Mouse (Mus musculus) CH12.LX (cell line): ENCODE data around the gene Wee2. TPM values are rescaled to one million over a fixed set of nuclear protein-coding genes. Genes with fewer than 3 reads are reported as not detected.

Source experiments
- polyA plus RNA-seq: library from polyadenylated mRNA; unstranded; fragments of >175 nt; gene quantifications from 2 replicates; pipeline ENCODE4 v1.2.1, GENCODE M21; 2012; ENCODE audit warnings: low read depth; ENCODE audit not compliant: insufficient read length
- total RNA-seq, 2 experiments: library from RNA; depleted of rRNA; stranded (reverse); fragments of 300-350 nt in 1 of 2; fragments of >200 nt in 1 of 2; gene quantifications; 2 replicates each; pipeline ENCODE4 v1.2.3; 2012 to 2014

The Wee2 gene
- total and polyA plus RNA-seq, 3 experiments = not detected

Other genes with a start within 250 kb of the Wee2 start
- gene Agk, start 113.9 kb upstream of the Wee2 start, total RNA-seq (2012; rRNA removed) = 24.8 and 26.9 TPM in 2 replicates
- gene Agk, start 113.9 kb upstream of the Wee2 start, total RNA-seq (2014; rRNA removed) = 41.5 and 42.5 TPM in 2 replicates
- gene Agk, start 113.9 kb upstream of the Wee2 start, polyA plus RNA-seq = 22.1 and 26.1 TPM in 2 replicates
- gene E330009J07Rik, start 3.0 kb upstream of the Wee2 start, total RNA-seq (2012; rRNA removed) = 10.9 and 13.1 TPM in 2 replicates
- gene E330009J07Rik, start 3.0 kb upstream of the Wee2 start, total RNA-seq (2014; rRNA removed) = 21.6 and 22.0 TPM in 2 replicates
- gene E330009J07Rik, start 3.0 kb upstream of the Wee2 start, polyA plus RNA-seq = 11.6 and 12.3 TPM in 2 replicates
- gene Ssbp1, start 32.3 kb downstream of the Wee2 start, total RNA-seq (2012; rRNA removed) = 70.2 and 84.1 TPM in 2 replicates
- gene Ssbp1, start 32.3 kb downstream of the Wee2 start, total RNA-seq (2014; rRNA removed) = 109 and 110 TPM in 2 replicates
- 118 and 147 TPM in 2 replicates for gene Ssbp1, start 32.3 kb downstream of the Wee2 start, polyA plus RNA-seq
- not detected in 2 replicates for gene Tas2r137, start 52.1 kb downstream of the Wee2 start, total RNA-seq (2012; rRNA removed)
- not detected in 2 replicates for gene Tas2r137, start 52.1 kb downstream of the Wee2 start, total RNA-seq (2014; rRNA removed)
- gene Tas2r137, start 52.1 kb downstream of the Wee2 start, polyA plus RNA-seq = not detected in 2 replicates
- gene Tas2r108, start 54.4 kb downstream of the Wee2 start, total RNA-seq (2012; rRNA removed) = not detected in 2 replicates
- gene Tas2r108, start 54.4 kb downstream of the Wee2 start, total RNA-seq (2014; rRNA removed) = not detected in 2 replicates
- gene Tas2r108, start 54.4 kb downstream of the Wee2 start, polyA plus RNA-seq = not detected in 2 replicates
- not detected in 2 replicates for gene Prss37, start 80.4 kb downstream of the Wee2 start, total RNA-seq (2012; rRNA removed)
- gene Prss37, start 80.4 kb downstream of the Wee2 start, total RNA-seq (2014; rRNA removed) = not detected in 2 replicates
- gene Prss37, start 80.4 kb downstream of the Wee2 start, polyA plus RNA-seq = not detected in 2 replicates
- gene Olfr461, start 116.0 kb downstream of the Wee2 start, total RNA-seq (2012; rRNA removed) = not detected in 2 replicates
- gene Olfr461, start 116.0 kb downstream of the Wee2 start, total RNA-seq (2014; rRNA removed) = not detected in 2 replicates
- not detected in 2 replicates for gene Olfr461, start 116.0 kb downstream of the Wee2 start, polyA plus RNA-seq
- gene Olfr460, start 130.4 kb downstream of the Wee2 start, total RNA-seq (2012; rRNA removed) = not detected in 2 replicates
- gene Olfr460, start 130.4 kb downstream of the Wee2 start, total RNA-seq (2014; rRNA removed) = not detected in 2 replicates
- not detected in 2 replicates for gene Olfr460, start 130.4 kb downstream of the Wee2 start, polyA plus RNA-seq
- gene Clec5a, start 146.7 kb downstream of the Wee2 start, total RNA-seq (2012; rRNA removed) = 0.71 and 1.4 TPM in 2 replicates
- 1.0 and 1.7 TPM in 2 replicates for gene Clec5a, start 146.7 kb downstream of the Wee2 start, total RNA-seq (2014; rRNA removed)
- 0.97 and 1.1 TPM in 2 replicates for gene Clec5a, start 146.7 kb downstream of the Wee2 start, polyA plus RNA-seq
- gene Tas2r138, start 174.2 kb downstream of the Wee2 start, total RNA-seq (2012; rRNA removed) = not detected in 2 replicates
- not detected in 2 replicates for gene Tas2r138, start 174.2 kb downstream of the Wee2 start, total RNA-seq (2014; rRNA removed)
- not detected in 2 replicates for gene Tas2r138, start 174.2 kb downstream of the Wee2 start, polyA plus RNA-seq
- gene Mgam, start 189.7 kb downstream of the Wee2 start, total RNA-seq (2012; rRNA removed) = not detected in 2 replicates
- not detected in 2 replicates for gene Mgam, start 189.7 kb downstream of the Wee2 start, total RNA-seq (2014; rRNA removed)
- 0.04 and 0.06 TPM in 2 replicates for gene Mgam, start 189.7 kb downstream of the Wee2 start, polyA plus RNA-seq